Mouse (Mus musculus): Measurements from ENCODE around the gene Kcnj6. TPM values are rescaled to one million over a fixed set of nuclear protein-coding genes. Genes with fewer than 3 reads are reported as not detected.

Kcnj6 gene
- polyA plus RNA-seq, 1 experiment, result not detected

GRCm38 (mm10) chr16:94855990-94856389, 141.5 kb downstream of the Kcnj6 start:
- 87% methylated on average over 5 of the region's 5 CpGs for WGBS
- no peak for TF ChIP-seq CTCF (IDR thresholded peaks at IDR 0.05; ENCODE audit: extremely low read depth, insufficient read length, insufficient replicate concordance, low read depth, low read length)
- no peak for TF ChIP-seq POLR2A (IDR thresholded peaks at IDR 0.05; ENCODE audit: low read depth, low read length)
- H3K4me1 ChIP-seq (ENCODE audit: control insufficient read depth, insufficient read depth, insufficient read length, low read length), result no peaks in the 10 kb centered on the region
- H3K36me3 ChIP-seq (ENCODE audit: control insufficient read depth, insufficient read depth, low read length), result no peaks in the 10 kb centered on the region
- H3K27me3 ChIP-seq (ENCODE audit: control insufficient read depth, insufficient read depth, low read length), result no peaks in the 10 kb centered on the region
- H3K27ac ChIP-seq (ENCODE audit: insufficient read depth, low read depth, low read length), result no peak overlapping the region
- no peak overlapping the region for H3K4me3 ChIP-seq (ENCODE audit: low read depth, low read length)

GRCm38 (mm10) chr16:94852407-94853160, 144.9 kb downstream of the Kcnj6 start:
- no peak overlapping the region for H3K4me3 ChIP-seq (ENCODE audit: low read depth, low read length)
- no peak overlapping the region for H3K27ac ChIP-seq (ENCODE audit: insufficient read depth, low read depth, low read length)
- TF ChIP-seq CTCF (IDR thresholded peaks at IDR 0.05; ENCODE audit: extremely low read depth, insufficient read length, insufficient replicate concordance, low read depth, low read length) (no peak), POLR2A (IDR thresholded peaks at IDR 0.05; ENCODE audit: low read depth, low read length) (no peak)
- no peaks in the 10 kb centered on the region for H3K27me3 ChIP-seq (ENCODE audit: control insufficient read depth, insufficient read depth, low read length)
- no peaks in the 10 kb centered on the region for H3K36me3 ChIP-seq (ENCODE audit: control insufficient read depth, insufficient read depth, low read length)
- 49% methylated on average over 19 of the region's 19 CpGs for WGBS
- H3K4me1 ChIP-seq (ENCODE audit: control insufficient read depth, insufficient read depth, insufficient read length, low read length), result no peaks in the 10 kb centered on the region

- Histone ChIP-seq H3K27ac (ENCODE audit: insufficient read depth, low read depth, low read length) (no peak overlapping the region), H3K4me3 (ENCODE audit: low read depth, low read length) (no peak overlapping the region), H3K27me3 (ENCODE audit: control insufficient read depth, insufficient read depth, low read length) (no peaks in the 10 kb centered on the region), H3K4me1 (ENCODE audit: control insufficient read depth, insufficient read depth, insufficient read length, low read length) (no peaks in the 10 kb centered on the region), H3K36me3 (ENCODE audit: control insufficient read depth, insufficient read depth, low read length) (no peaks in the 10 kb centered on the region)
- 61% methylated on average over 14 of the region's 14 CpGs for WGBS
- no peak for TF ChIP-seq CTCF (IDR thresholded peaks at IDR 0.05; ENCODE audit: extremely low read depth, insufficient read length, insufficient replicate concordance, low read depth, low read length)
- TF ChIP-seq POLR2A (IDR thresholded peaks at IDR 0.05; ENCODE audit: low read depth, low read length), result no peak
Measured at GRCm38 (mm10) chr16:94850393-94850792, 147.1 kb downstream of the Kcnj6 start.

- Histone ChIP-seq H3K4me3 (ENCODE audit: low read depth, low read length) (no peak overlapping the region), H3K4me1 (ENCODE audit: control insufficient read depth, insufficient read depth, insufficient read length, low read length) (no peaks in the 10 kb centered on the region), H3K27ac (ENCODE audit: insufficient read depth, low read depth, low read length) (no peak overlapping the region), H3K36me3 (ENCODE audit: control insufficient read depth, insufficient read depth, low read length) (no peaks in the 10 kb centered on the region), H3K27me3 (ENCODE audit: control insufficient read depth, insufficient read depth, low read length) (no peaks in the 10 kb centered on the region)
- 78% methylated on average over 5 of the region's 5 CpGs for WGBS
- TF ChIP-seq POLR2A (IDR thresholded peaks at IDR 0.05; ENCODE audit: low read depth, low read length) (no peak), CTCF (IDR thresholded peaks at IDR 0.05; ENCODE audit: extremely low read depth, insufficient read length, insufficient replicate concordance, low read depth, low read length) (no peak)
Measured at GRCm38 (mm10) chr16:94845996-94846395, 151.5 kb downstream of the Kcnj6 start.

GRCm38 (mm10) chr16:94844769-94845168, 152.7 kb downstream of the Kcnj6 start:
- Histone ChIP-seq H3K27ac (ENCODE audit: insufficient read depth, low read depth, low read length) (no peak overlapping the region), H3K4me3 (ENCODE audit: low read depth, low read length) (no peak overlapping the region), H3K4me1 (ENCODE audit: control insufficient read depth, insufficient read depth, insufficient read length, low read length) (no peaks in the 10 kb centered on the region), H3K36me3 (ENCODE audit: control insufficient read depth, insufficient read depth, low read length) (no peaks in the 10 kb centered on the region), H3K27me3 (ENCODE audit: control insufficient read depth, insufficient read depth, low read length) (no peaks in the 10 kb centered on the region)
- 52% methylated on average over 4 of the region's 4 CpGs for WGBS
- TF ChIP-seq CTCF (IDR thresholded peaks at IDR 0.05; ENCODE audit: extremely low read depth, insufficient read length, insufficient replicate concordance, low read depth, low read length) (no peak), POLR2A (IDR thresholded peaks at IDR 0.05; ENCODE audit: low read depth, low read length) (no peak)

GRCm38 (mm10) chr16:94839398-94839797, 158.1 kb downstream of the Kcnj6 start:
- H3K4me1 ChIP-seq (ENCODE audit: control insufficient read depth, insufficient read depth, insufficient read length, low read length), result no peaks in the 10 kb centered on the region
- no peak overlapping the region for H3K27ac ChIP-seq (ENCODE audit: insufficient read depth, low read depth, low read length)
- TF ChIP-seq POLR2A (IDR thresholded peaks at IDR 0.05; ENCODE audit: low read depth, low read length) (no peak), CTCF (IDR thresholded peaks at IDR 0.05; ENCODE audit: extremely low read depth, insufficient read length, insufficient replicate concordance, low read depth, low read length) (no peak)
- no peaks in the 10 kb centered on the region for H3K27me3 ChIP-seq (ENCODE audit: control insufficient read depth, insufficient read depth, low read length)
- H3K4me3 ChIP-seq (ENCODE audit: low read depth, low read length), result no peak overlapping the region
- no peaks in the 10 kb centered on the region for H3K36me3 ChIP-seq (ENCODE audit: control insufficient read depth, insufficient read depth, low read length)
- WGBS, result 37% methylated on average over 6 of the region's 6 CpGs

- H3K27me3 ChIP-seq (ENCODE audit: control insufficient read depth, insufficient read depth, low read length), result no peaks in the 10 kb centered on the region
- 80% methylated on average over 9 of the region's 9 CpGs for WGBS
- H3K4me3 ChIP-seq (ENCODE audit: low read depth, low read length), result no peak overlapping the region
- H3K27ac ChIP-seq (ENCODE audit: insufficient read depth, low read depth, low read length), result no peak overlapping the region
- H3K36me3 ChIP-seq (ENCODE audit: control insufficient read depth, insufficient read depth, low read length), result no peaks in the 10 kb centered on the region
- no peaks in the 10 kb centered on the region for H3K4me1 ChIP-seq (ENCODE audit: control insufficient read depth, insufficient read depth, insufficient read length, low read length)
- no peak for TF ChIP-seq POLR2A (IDR thresholded peaks at IDR 0.05; ENCODE audit: low read depth, low read length)
Measured at GRCm38 (mm10) chr16:94837881-94838280, 159.6 kb downstream of the Kcnj6 start.

Data from small intestine, adult 2 months (tissue).